Mouse (Mus musculus) retina, adult 2 months (tissue): ENCODE results near the gene Ric3.
"Not testable (repeated sequence)": the region's sequence is repeated elsewhere in the genome, so short reads cannot be mapped to it uniquely, and the experiment has no call there.

Source experiments
- DNase-seq: peaks from one replicate; pipeline ENCODE4 v3.0.0-alpha.2; 2012; ENCODE audit warnings: low read depth, low spot score

Ric3 gene

DNA sequence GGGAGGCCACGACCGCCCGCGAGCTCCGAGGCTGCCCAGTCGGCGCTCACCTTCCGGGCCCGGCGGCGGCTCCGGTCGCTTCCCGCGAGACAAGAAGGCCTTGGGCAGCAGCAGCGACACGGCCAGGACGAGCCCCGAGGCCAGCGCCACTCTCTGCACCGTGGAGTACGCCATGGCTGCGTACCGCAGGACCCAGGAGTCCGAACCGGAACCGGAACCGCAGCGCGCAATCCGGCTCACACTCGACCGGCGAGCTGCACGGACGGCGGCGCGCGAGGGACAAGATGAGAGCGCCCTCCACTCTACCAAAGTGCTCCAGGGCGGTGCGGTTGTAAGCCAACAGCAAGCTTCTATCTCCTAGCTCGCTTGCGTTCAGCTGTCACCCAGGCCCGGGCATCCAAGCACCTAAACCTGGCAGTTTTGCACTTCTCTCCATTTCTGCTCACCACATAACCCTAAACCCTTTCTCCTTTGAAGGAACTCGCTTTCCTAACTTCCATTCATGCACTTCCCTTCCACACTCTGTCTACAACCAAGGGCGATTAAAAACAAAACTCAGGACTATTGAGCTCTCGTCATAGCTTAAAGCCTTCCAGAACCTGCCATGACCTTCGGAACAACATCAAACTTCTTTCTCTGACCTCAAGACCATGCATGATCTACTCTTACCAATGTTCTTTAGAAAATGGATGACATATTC lies at the start of gene Ric3:
Ric3 (minus strand) TSS at position 219 of the 700 bp plus-strand sequence.
- peak; percentile 63 for DNase-seq

DNA sequence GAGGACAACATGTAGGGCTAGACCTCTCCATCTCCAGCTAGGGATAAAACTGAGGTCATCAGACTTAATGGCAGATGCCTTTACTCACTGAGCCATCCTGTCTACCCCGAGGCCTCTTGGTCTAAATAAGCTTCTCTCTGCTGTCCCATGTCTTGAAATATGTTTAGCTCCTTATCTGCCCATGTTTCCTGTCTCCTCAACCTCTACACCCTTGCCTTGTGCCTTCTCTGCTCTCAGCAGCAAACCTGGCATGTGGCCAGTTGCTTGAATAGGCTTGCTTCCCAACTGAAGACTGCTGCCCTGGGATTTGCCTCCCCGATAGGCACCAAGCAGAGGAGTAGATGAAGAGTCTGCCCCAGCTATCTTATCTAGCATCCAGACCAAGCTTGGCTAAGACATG lies 48.4 kb upstream of the Ric3 start:
- DNase-seq: no peak

DNA sequence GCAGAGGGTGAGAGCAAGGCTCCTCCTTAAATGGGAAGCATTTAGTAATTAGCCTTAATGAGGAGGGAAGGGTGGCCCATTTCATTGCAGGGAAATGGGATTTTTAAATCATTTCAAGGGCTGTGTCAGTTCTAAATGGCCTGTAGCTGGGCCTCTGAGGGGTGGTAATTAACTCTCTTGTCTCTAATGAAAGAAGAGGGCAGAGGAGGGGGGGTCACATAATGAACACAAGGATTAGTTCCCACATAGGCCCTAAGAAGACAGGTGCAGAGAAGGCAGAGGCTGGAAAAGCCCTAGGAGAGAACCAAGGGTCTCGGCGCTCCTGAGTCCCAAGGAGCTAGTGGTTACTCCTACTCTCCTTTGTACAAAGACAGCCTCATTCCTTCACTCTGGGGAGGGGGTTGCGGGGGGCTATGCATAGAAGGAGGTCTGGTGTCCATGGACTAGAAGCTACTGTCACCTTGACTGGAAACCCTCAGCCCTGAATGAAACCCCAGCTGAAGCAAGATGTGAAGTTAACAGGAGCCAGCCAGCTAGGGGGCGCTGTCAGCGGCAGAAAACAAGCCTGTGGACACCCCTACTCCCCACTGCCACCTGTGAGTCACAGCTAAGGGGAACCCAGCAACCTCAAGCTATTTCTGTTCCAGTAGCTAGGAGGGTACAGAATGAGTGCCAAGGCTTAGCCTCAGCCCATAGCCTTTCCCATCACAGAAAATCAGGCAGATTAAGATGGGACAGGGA lies 47.0 kb upstream of the Ric3 start:
- DNase-seq: no peak

DNA sequence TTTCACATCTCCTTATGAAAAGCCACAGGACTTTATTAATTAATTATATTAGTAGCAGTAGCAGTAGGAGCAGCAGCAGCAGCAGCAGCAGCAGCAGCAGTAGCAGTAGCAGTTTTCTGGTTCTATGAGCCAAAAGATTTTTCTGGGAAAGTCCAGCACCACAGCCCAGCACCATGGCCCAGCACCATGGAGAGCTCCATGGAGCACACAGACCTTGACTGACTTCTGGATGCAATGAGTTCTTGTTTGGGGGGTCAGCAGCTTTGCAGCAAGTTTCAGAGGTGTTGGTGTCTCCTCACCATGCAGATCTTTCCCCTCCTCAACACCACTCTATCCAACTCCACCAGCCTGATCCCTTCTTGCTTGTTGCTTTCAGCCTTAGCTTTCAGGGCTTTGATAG lies 46.3 kb upstream of the Ric3 start:
- DNase-seq: no peak

DNA sequence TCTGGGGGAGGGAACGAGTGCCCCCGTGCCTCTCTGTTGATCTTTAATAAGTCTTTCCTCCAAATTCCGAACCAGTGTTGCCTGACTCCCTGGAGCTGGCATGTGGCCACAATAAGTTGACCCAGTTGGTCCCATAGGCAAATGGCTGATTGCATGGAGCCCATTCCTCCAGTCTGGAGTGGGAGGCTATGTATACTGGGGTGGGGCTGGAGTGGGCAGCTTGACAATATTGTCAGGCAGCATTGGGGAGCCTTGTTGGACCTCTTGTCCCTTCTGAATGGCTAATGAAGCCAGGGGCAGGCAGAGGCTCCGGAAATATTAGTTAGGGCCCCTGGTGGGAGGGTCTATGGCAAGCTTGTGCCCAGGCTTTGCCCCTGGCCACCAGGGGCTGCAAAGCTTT lies 32.8 kb upstream of the Ric3 start:
- DNase-seq: no peak

DNA sequence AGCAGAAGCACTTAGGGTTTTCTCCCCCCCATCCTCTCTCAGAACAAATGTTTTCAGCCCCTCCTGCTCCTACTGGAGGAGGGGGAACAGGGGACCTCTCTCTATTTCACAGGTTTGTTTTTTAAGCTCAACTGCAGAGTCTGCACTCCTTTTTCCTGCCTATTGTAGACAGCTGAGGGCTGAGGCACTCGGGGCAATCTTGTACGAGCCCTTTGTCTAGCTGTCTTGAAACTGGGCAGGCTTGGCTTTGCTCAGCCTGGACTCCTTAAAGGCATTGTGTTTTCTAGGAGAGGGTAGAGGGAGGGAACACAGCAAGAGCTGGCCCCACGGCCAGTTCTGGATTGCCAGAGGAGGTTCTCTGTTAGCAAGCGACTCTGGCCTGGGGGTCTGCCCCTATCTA lies 32.4 kb upstream of the Ric3 start:
- DNase-seq: not testable (repeated sequence)

DNA sequence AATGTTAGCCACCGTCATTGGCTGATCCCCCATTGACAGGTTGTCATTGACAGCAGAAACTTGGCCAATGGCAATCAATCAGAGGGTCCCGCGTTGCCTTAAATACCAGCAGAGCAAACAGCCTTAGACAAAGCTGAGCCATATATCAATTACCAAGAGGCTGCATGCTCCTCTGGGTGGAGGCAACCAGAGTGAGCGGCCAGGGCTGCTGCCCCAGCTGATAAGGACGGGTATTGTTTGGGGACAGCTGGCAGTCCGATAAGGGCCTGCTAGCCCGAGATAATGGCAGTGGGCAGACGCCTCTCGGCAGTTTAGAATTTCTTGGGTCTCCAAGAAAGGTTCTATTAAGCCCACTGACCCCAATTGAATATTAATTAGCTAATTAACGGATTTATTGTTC lies 31.8 kb upstream of the Ric3 start:
- no peak for DNase-seq

DNA sequence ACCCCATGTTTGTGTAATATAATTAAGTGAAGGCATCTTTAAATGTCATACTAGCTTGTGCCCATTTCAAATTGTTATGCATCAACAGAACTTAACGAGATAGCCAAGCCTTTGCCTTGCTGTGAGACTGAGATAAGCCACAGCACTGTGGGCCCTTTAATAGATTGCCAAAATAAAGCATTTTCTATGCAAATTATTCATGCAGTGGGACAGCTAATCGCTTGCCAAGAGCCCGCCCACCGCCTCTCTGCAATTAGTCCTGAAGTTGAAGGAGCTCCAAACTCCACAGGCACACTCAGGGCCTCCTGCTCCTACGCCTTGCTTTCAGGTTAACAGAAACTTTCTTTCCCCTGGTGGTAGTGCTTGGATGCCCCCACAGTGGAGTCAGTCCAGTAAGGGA lies 27.9 kb upstream of the Ric3 start:
- no peak for DNase-seq

DNA sequence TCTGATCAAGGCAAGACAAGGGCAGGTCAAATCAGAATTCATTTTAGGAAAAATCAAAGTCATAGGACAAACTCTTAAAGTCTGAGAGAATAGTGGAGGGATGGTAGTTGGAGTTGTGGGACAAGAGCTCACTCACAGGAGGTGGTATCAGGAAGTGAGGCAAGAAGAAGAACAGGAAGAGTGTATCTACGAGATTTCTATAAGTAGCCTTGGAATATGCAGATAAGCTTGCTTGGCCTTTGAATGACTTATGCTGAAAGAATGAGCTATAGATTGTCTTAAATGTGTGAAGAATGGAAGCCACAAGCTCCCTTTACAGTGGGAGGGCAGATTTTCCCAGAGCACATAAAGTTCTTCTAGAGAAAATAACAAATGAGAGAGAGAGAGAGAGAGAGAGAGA lies 21.8 kb upstream of the Ric3 start:
- DNase-seq: no peak

DNA sequence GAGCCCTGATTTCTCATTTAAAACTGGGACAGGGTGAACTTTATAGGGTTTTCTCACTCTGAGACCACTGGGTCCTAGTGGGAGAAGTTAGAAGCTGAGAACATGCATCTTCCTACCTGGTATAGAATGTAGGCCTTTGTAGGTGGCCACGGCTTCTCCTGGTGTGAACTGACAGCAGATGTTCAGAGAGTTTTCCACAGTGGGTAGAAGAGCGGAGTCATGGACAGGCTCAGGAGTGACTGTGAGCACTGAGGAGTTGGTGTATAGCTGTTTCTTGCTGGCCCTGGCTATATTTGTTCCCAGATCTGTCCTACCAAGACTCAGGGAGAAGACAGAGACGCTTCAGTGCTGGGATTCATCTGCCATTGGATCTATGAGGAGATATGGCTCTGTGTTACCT lies 18.0 kb upstream of the Ric3 start:
- no peak for DNase-seq

DNA sequence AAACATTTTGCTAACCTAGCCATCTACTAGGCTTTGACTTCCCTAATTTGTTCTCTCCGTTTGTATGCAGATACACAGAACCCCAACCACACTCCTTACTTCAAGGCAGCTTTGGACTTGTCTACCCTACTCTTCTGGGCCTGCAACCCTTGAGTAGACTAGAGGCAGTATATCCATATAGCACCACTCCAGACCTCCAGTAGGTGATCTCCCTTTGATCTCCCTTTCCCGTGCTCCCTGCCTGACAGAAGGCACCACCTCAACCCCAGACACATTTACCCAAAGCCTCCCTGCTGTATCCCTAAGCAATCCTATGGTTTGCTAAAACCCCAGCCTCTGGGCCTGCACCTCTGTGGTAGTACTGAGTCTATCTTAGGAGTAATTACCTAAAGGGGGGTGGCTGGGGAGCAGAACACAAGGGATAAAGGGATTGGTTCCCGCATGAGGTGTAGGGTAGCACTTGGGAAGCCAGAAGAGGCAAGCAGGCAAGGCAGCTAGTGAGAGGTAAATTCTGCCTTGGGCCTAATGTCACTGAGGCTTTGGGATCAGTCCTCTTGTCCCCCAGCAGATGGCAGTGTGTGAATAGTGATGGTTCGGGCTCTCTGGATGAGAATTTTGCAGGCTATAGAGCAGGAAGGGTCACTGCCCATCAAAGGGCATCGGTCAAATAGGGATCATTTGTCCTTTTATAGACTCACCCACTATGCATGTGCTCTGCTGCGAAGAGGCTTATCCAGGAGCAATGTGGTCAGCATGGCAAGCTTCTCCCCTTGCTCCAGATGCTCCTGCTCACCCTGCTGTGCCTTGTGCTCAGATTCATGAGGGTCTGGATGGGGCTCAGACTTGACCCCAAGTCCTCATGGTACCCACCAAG lies 15.3 kb upstream of the Ric3 start:
- DNase-seq: peak; percentile 46

DNA sequence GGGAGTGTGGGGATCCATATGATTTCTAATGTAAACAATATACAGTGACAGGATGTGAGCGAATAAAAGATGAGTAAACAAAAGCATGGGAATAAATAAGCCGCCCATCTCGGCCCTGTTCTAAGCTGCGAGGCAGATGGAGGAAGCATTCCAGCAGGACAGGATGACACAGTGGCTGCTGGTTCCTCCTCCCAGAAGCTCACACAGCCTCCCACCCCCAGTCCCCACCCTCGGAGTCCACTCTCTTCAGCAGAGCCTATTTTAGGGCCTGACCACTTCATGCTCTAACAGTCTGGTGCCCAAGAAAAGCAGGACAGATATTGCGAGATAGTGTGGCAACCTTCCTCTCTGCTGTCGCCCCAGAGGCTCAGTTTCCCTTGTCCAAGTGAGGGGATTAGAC lies 14.1 kb upstream of the Ric3 start:
- no peak for DNase-seq

DNA sequence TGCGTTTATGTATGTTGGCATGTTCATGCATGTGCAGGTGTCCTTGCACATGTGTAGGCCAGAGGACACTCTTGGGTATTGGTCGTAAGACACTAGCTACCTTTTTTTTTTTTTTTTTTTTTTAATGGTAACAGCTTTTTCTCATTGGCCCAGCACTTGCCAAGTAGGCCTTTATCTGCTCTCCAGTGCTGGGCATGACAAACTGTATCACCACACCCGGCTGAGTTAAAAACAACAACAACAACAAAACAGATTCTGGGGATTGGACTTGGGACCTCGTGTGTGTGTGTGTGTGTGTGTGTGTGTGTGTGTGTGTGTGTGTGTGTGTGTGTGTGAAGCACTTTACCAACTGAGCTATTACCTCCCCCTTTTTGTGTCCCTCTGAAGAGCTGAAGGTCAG lies 13.5 kb upstream of the Ric3 start:
- DNase-seq: no peak

DNA sequence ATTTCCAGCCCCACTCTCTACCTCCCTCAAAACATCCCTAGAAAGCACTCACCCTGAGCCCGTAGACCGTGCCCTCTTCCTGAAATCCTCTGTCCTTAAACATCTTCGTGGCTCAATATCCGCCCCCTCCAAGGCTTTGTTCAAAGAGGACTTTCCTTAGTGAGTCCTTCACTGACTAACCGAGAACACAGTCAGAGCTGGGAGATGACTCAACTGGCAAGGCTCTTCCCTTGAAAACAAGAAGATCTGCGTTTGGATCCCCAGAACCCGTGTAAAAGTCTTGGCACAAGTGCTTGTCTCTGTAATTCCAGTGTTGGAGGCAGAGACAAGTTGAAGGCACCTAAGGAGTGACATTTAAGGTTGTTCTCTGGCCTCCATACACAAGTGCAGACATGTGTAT lies 11.2 kb upstream of the Ric3 start:
- no peak for DNase-seq

DNA sequence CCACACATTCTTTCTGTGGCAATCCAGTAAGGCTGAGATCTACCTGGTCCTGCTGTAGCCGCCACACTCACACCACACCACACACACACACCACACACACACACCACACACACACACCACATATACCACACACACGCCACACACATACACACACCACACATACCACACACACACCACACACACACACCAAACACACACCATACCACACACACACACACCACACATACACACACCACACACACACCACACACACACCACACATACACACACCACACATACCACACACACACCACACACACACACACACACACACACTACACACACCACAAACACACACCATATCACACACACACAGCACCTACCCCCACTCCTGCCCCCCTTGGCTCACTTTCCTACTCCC lies 8.2 kb upstream of the Ric3 start:
- not testable (repeated sequence) for DNase-seq

DNA sequence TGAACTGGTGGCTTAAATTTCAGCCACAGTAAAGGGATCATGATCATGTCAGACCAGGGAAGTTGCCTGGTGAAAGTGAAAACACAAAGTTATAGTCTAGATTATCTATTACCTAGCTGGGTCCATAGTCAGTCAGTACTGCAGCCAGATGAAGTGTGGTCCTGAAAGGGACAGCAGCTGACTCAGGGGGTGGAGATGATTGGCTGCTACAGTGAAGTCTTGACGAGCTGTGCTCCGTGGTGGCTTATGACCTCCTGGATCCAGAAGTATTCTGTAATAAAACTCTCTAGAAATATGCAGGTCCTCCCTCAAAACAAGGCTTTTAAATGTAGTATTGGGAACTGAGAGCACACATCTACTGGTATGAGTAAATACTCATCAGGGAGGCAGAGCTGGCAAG lies 3.8 kb upstream of the Ric3 start:
- DNase-seq: no peak

DNA sequence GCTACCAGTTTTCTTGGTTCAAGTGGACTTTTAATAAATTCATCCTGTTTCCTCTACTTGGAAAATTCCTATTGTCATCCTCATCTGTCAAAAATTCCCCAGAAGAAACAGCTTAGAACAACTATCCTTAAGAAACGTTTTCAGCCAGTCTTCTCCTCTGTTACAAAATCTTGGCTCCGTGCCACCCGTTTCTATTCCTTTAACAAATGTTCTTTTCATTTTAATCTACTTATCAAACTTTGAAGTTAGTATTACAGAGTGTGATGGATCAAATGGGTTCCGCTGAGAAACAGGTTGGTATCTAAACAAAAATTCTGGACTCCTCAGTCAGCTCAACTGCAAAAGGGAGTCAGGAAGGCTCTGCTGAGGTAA lies 668 bp upstream of the Ric3 start:
- no peak for DNase-seq

DNA sequence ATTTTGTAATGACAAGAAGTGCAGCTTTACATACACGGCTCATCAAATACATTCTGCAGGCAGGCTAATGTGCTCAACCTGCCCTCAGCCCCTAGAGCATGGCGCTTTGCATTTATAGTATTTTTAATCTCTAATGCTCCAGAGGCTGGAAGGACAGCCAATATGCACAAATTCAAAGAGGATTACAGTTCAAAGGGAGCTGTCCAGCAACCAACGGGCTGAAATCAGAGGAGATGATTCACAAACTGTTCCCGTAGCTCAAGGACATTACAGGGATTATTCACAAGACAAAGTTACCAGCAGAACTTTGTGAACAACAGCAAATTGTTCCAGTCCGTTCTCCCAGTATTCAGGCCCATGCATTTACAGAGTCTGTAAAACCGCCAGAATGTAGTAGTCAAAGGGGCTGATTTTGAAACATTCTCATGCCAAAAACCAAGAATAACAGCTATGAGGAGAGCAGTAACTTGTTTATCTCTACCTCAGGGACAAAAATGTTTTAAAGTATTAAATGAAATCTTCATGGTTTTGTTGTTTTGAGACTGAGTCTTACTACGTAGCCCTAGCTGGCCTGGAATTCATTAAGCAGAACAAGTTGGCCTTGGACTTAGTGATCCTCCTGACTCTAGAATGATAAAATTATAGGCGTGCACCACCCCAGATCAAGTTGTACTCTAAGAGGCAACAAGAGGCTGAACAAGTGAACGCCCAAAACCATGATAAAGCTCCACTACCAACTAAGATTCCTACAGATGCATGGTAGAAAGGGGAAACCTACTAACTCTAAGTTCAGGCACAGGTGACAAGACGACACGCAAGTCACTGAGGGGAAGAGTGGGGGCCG lies 640 bp downstream of the Ric3 start:
- DNase-seq: no peak

DNA sequence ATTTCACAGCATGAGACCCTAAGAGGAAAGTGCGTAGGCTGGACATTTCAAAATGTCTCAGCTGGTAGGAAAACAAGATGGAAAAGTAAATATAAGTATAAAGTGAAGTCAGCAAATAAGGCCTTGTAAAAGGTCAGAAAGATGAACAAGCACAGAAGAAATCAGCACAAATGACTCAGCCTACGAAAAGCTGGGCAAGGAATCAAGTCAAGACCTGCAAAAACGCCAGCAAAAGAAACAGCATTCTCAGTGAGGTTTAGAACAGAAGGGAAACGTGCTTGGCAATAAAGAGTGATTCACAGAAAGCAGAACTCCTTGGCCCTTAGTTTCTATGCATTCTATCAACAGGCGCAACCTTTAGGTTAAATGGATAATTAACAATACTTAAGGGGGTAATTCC lies 10.8 kb downstream of the Ric3 start:
- DNase-seq: no peak

DNA sequence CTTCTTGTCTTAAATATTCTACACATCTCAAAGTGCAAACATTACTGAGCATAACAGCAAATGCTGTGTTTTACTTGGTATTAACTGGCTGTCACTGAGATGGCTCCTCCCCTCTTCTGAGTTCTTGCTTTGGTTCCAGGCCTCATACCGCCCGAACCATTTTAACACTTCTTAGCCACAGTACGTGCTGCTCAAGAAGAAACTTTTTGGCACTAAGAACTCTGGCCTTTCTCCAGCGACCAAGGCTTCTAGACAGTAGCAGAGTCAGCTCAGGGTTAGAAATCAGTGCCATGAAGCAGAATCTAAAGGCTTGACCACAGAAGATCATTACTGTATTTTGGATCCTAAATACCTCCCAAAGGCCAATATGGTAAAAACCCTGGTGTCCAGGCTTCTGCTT lies 13.5 kb downstream of the Ric3 start:
- DNase-seq: no peak

DNA sequence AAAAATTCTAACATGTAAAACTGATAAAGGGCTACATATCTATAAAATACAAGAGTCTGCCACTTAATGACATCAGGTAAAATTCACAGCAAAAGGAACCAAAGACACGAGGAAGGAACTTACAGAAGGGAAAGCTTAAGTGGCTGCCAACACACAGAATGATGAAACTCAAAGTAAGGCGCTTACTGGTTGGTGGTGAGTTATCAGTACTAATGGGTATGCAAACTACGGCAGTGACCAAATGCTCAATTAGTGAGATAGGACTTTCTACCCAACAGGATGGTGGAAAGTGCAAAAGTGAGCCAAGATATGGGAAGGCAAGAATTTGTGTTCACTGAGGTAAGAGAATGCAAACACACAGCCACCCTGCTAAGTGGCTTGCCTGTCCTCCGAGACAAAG lies 23.6 kb downstream of the Ric3 start:
- no peak for DNase-seq

DNA sequence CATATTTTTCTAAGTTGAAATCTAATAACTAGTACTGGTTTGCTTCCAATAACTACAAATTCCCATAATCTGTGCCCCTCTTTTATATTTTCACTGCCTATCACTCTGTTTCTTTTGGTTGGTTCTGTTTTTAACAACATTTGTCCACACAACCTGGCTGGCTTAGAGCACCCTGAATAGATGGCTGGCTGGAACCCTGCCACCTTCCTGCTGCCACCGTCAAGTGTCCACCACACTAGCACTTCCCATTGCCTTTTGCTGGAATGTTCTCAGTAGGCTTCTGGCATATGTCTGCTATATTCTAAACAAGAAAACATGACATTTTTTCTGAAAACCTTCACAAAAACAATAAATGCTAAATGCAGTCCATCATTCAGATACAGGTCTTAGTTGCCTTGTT lies 32.3 kb downstream of the Ric3 start:
- no peak for DNase-seq
